Mouse (Mus musculus): Measurements from ENCODE around the gene Spata5.

DNA sequence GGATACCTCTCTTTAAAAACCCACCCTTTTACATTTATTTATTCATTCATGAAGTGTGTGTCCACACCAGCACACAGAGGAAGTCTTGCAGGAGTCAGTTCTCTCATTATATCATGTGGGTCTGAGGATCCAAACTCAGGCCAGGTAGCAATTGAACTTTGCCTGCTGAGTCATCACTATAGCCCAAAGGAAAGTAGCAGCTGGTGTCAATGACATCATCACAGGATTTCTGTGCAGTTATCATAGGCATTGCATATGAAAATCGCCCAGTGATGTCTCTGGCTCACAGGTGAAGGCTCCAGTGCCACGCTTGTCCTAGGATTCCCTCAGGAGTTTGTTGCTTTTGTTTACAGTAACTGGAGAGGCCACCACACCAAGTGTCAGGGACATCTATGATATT, 191.0 kb downstream of the Spata5 start:
- TF ChIP-seq ETS1 (IDR thresholded peaks at IDR 0.05; ENCODE audit: low read depth, low read length) (no peak), POLR2A (IDR thresholded peaks at IDR 0.05; ENCODE audit: control insufficient read depth in 1 of 2, insufficient read depth in 1 of 2, low read depth in 1 of 2, low read length in 2 of 2, poor library complexity in 1 of 2) (no peak), E2F4 (IDR thresholded peaks at IDR 0.05; ENCODE audit: borderline replicate concordance, low read depth, low read length) (no peak), MEF2A (IDR thresholded peaks at IDR 0.05; ENCODE audit: extremely low read depth, insufficient replicate concordance, low read depth, low read length, poor library complexity, severe bottlenecking) (no peak), HCFC1 (IDR thresholded peaks at IDR 0.05; ENCODE audit: low read depth, low read length) (no peak), CTCF (IDR thresholded peaks at IDR 0.05 in 2 of 3, conservative IDR thresholded peaks at IDR 0.05 in 1 of 3; ENCODE audit: control insufficient read depth in 1 of 3, insufficient read depth in 1 of 3, low read depth in 2 of 3, low read length in 3 of 3, poor library complexity in 1 of 3, severe bottlenecking in 1 of 3) (no peak), POLR2AphosphoS2 (IDR thresholded peaks at IDR 0.05; ENCODE audit: low read length) (no peak), TCF12 (IDR thresholded peaks at IDR 0.05; ENCODE audit: low read depth, low read length) (no peak), MAX (IDR thresholded peaks at IDR 0.05; ENCODE audit: low read length) (no peak), SIN3A (IDR thresholded peaks at IDR 0.05; ENCODE audit: low read length) (no peak), UBTF (IDR thresholded peaks at IDR 0.05; ENCODE audit: borderline replicate concordance, insufficient read depth, low read depth, low read length) (no peak), TBP (IDR thresholded peaks at IDR 0.05; ENCODE audit: low read depth, low read length) (no peak)

All from MEL (cell line).